Mouse (Mus musculus): ENCODE results near the gene Arl6ip4. TPM values are rescaled to one million over a fixed set of nuclear protein-coding genes. Genes with fewer than 3 reads are reported as not detected.

The Arl6ip4 gene
- total RNA-seq (2012; rRNA removed): 57.8 and 60.4 TPM in 2 replicates
- polyA plus RNA-seq (2012; ENCODE audit: insufficient read depth in 1 of 2, insufficient read length in 2 of 2, low read depth in 1 of 2, low replicate concordance in 2 of 2, missing spikeins in 1 of 2): 100 to 1,000 TPM in 1 of 2 experiments, not detected in 1; 128 TPM

- Histone ChIP-seq H3K27ac (ENCODE audit: control insufficient read depth, low read depth, low read length) (peak within 1 kb of the TSS; percentile 62), H3K79me2 (ENCODE audit: control insufficient read depth, insufficient read depth, low read length, poor library complexity) (peaks cover 42% of the 10 kb centered on the region), H3K4me3 (ENCODE audit: control insufficient read depth in 1 of 2, insufficient read depth in 1 of 2, low read depth in 2 of 2, low read length in 2 of 2) (peak within 1 kb of the TSS; percentile 85 to 92), H3K36me3 (ENCODE audit: control insufficient read depth in 1 of 2, insufficient read depth in 2 of 2, low read length in 2 of 2) (peaks cover 2 to 4% of the 10 kb centered on the region in 2 experiments; a peak in 1 of 4 replicates), H3K9ac (ENCODE audit: control insufficient read depth, low read depth, low read length, poor library complexity, severe bottlenecking) (peak within 1 kb of the TSS; percentile 96), H3K9me3 (replicated peaks; ENCODE audit: insufficient read depth, low read length) (no peaks in the 10 kb centered on the region), H3K27me3 (ENCODE audit: control insufficient read depth in 1 of 2, insufficient read depth in 2 of 2, low read length in 2 of 2) (no peaks in the 10 kb centered on the region), H3K4me1 (ENCODE audit: control insufficient read depth in 1 of 2, insufficient read depth in 2 of 2, low read length in 2 of 2) (peaks cover 0 to 15% of the 10 kb centered on the region in 2 experiments; a peak in 3 of 4 replicates)
- peak; percentile 87 for DNase-seq (ENCODE audit: low read depth, low spot score)
- TF ChIP-seq ELF1 (IDR thresholded peaks at IDR 0.05; ENCODE audit: low read depth, low read length): peak; percentile 86
- no peak for TF ChIP-seq POLR2AphosphoS5 (IDR thresholded peaks at IDR 0.05; ENCODE audit: borderline replicate concordance, low read depth, low read length)
- peak; percentile 97 for TF ChIP-seq POLR2AphosphoS2 (IDR thresholded peaks at IDR 0.05; ENCODE audit: low read length)
- no peak for TF ChIP-seq GATA1 (IDR thresholded peaks at IDR 0.05; ENCODE audit: low read depth, low read length)
- TF ChIP-seq MYB (IDR thresholded peaks at IDR 0.05; ENCODE audit: low read depth, low read length): no peak
- peak; percentile 73; the same call in 1 of the 2 replicates for TF ChIP-seq ZMIZ1 (IDR thresholded peaks at IDR 0.05; ENCODE audit: low read depth, low read length)
- 0 out of 2 replicates have a peak, but pooled peaks have one; percentile 19 for TF ChIP-seq ETS1 (IDR thresholded peaks at IDR 0.05; ENCODE audit: low read depth, low read length)
- TF ChIP-seq MXI1 (IDR thresholded peaks at IDR 0.05; ENCODE audit: low read depth, low read length): peak; percentile 84
- TF ChIP-seq MAFK (IDR thresholded peaks at IDR 0.05; ENCODE audit: borderline replicate concordance, low read depth, low read length): no peak
- no peak for TF ChIP-seq UBTF (IDR thresholded peaks at IDR 0.05; ENCODE audit: borderline replicate concordance, insufficient read depth, low read depth, low read length)
- TF ChIP-seq JUND (IDR thresholded peaks at IDR 0.05; ENCODE audit: low read depth, low read length): no peak
- peak; percentile 62 for TF ChIP-seq TCF12 (IDR thresholded peaks at IDR 0.05; ENCODE audit: low read depth, low read length)
- no peak for TF ChIP-seq RAD21 (IDR thresholded peaks at IDR 0.05; ENCODE audit: low read depth, low read length)
- no peak for TF ChIP-seq EP300 (IDR thresholded peaks at IDR 0.05; ENCODE audit: low read depth in 1 of 2, low read length in 2 of 2)
- no peak for TF ChIP-seq CHD2 (IDR thresholded peaks at IDR 0.05; ENCODE audit: low read length)
- 0 out of 2 replicates have a peak, but pooled peaks have one; percentile 51 for TF ChIP-seq E2F4 (IDR thresholded peaks at IDR 0.05; ENCODE audit: borderline replicate concordance, low read depth, low read length)
- TF ChIP-seq POLR2A (IDR thresholded peaks at IDR 0.05; ENCODE audit: control insufficient read depth in 1 of 2, insufficient read depth in 1 of 2, low read depth in 1 of 2, low read length in 2 of 2, poor library complexity in 1 of 2): peak; percentile 58 to 84
- no peak for TF ChIP-seq CTCF (IDR thresholded peaks at IDR 0.05 in 2 of 3, conservative IDR thresholded peaks at IDR 0.05 in 1 of 3; ENCODE audit: control insufficient read depth in 1 of 3, insufficient read depth in 1 of 3, low read depth in 2 of 3, low read length in 3 of 3, poor library complexity in 1 of 3, severe bottlenecking in 1 of 3)
- no peak for TF ChIP-seq SMC3 (IDR thresholded peaks at IDR 0.05; ENCODE audit: low read depth, low read length)
- TF ChIP-seq HCFC1 (IDR thresholded peaks at IDR 0.05; ENCODE audit: low read depth, low read length): peak; percentile 94
- TF ChIP-seq CHD1 (IDR thresholded peaks at IDR 0.05; ENCODE audit: low read depth, low read length): no peak
- no peak for TF ChIP-seq RCOR1 (IDR thresholded peaks at IDR 0.05; ENCODE audit: low read depth, low read length)
- no peak for TF ChIP-seq ZKSCAN1 (IDR thresholded peaks at IDR 0.05; ENCODE audit: low read depth, low read length)
- peak; percentile 74 for TF ChIP-seq NELFE (IDR thresholded peaks at IDR 0.05; ENCODE audit: low read depth, low read length)
- peak; percentile 91 for TF ChIP-seq MAZ (IDR thresholded peaks at IDR 0.05; ENCODE audit: low read depth, low read length)
- TF ChIP-seq GABPA (IDR thresholded peaks at IDR 0.05; ENCODE audit: low read depth, low read length): no peak
- TF ChIP-seq USF2 (IDR thresholded peaks at IDR 0.05; ENCODE audit: borderline replicate concordance in 1 of 2, insufficient read depth in 1 of 2, low read depth in 1 of 2, low read length in 2 of 2): no peak
- no peak for TF ChIP-seq USF1 (IDR thresholded peaks at IDR 0.05; ENCODE audit: low read depth, low read length)
- peak; percentile 67; the same call in 1 of the 2 replicates for TF ChIP-seq KAT2A (conservative IDR thresholded peaks at IDR 0.05; ENCODE audit: low read depth, low read length)
- TF ChIP-seq TAL1 (IDR thresholded peaks at IDR 0.05; ENCODE audit: low read length): no peak
- peak; percentile 46; the same call in 1 of the 2 replicates for TF ChIP-seq NRF1 (IDR thresholded peaks at IDR 0.05; ENCODE audit: insufficient read depth, low read depth, low read length, poor library complexity, severe bottlenecking)
- no peak for TF ChIP-seq MEF2A (IDR thresholded peaks at IDR 0.05; ENCODE audit: extremely low read depth, insufficient replicate concordance, low read depth, low read length, poor library complexity, severe bottlenecking)
- no peak for TF ChIP-seq MAX (IDR thresholded peaks at IDR 0.05; ENCODE audit: low read length)
- no peak for TF ChIP-seq BHLHE40 (IDR thresholded peaks at IDR 0.05; ENCODE audit: borderline replicate concordance, low read depth, low read length)
These were observed at the start of gene Arl6ip4 for GRCm38 (mm10) chr5:124115990-124116845. TSS of gene Arl6ip4 (plus strand) at chr5:124116089.

Data from MEL (cell line).